Mouse (Mus musculus) heart, adult 8-10 months (tissue): Measurements from ENCODE around the gene Rbms2. TPM values are rescaled to one million over a fixed set of nuclear protein-coding genes. Genes with fewer than 3 reads are reported as not detected.
A peak's percentile ranks its signal among the peaks of the same experiment; 100 is the strongest.
"Not testable (repeated sequence)": the region's sequence is repeated elsewhere in the genome, so short reads cannot be mapped to it uniquely, and the experiment has no call there.

ENCODE experiments used
- DNase-seq: peaks from one replicate; pipeline ENCODE4 v3.0.0; 2022; ENCODE audit warnings: low spot score
- microRNA-seq: library from miRNA; unstranded; fragments of <30 nt; microRNA quantifications from one replicate; pipeline ENCODE4 v1.2.0, GENCODE M21; 2022
- total RNA-seq, 4 experiments: library from RNA; stranded (reverse); gene quantifications; 2 replicates each; pipeline ENCODE4 v1.2.4; 2022

Rbms2 gene
- total RNA-seq, 4 experiments from 2014 or later = 90.8 to 107 (median 104) TPM

GRCm38 (mm10) chr10:128092506-128093495 is 87.3 kb downstream of the Rbms2 start:
- peak; percentile 81 for DNase-seq

GRCm38 (mm10) chr10:128091564-128092505 is 88.3 kb downstream of the Rbms2 start, which contains the start of gene Baz2a:
Gene Baz2a (plus strand): TSS chr10:128091577.
- DNase-seq = peak; percentile 69

GRCm38 (mm10) chr10:128090651-128091563 is 89.2 kb downstream of the Rbms2 start:
- DNase-seq = peak; percentile 94

- no peak for DNase-seq
Observed at GRCm38 (mm10) chr10:128089842-128090241, 90.3 kb downstream of the Rbms2 start.

- DNase-seq = no peak
Observed at GRCm38 (mm10) chr10:128088181-128088580, 91.9 kb downstream of the Rbms2 start.

- not testable (repeated sequence) for DNase-seq
Observed at GRCm38 (mm10) chr10:128087216-128087615, 92.9 kb downstream of the Rbms2 start.

GRCm38 (mm10) chr10:128086391-128086790 is 93.7 kb downstream of the Rbms2 start:
- DNase-seq = no peak

- DNase-seq = no peak
Observed at GRCm38 (mm10) chr10:128084160-128084559, 95.9 kb downstream of the Rbms2 start.

- DNase-seq = no peak
Observed at GRCm38 (mm10) chr10:128083688-128084087, 96.4 kb downstream of the Rbms2 start.

- DNase-seq = peak; percentile 100
Observed at GRCm38 (mm10) chr10:128082880-128083421, 97.1 kb downstream of the Rbms2 start, which contains the start of gene Atp5b. Gene Atp5b (plus strand): TSS chr10:128083273.

GRCm38 (mm10) chr10:128082477-128082808 is 97.7 kb downstream of the Rbms2 start:
- DNase-seq = no peak

GRCm38 (mm10) chr10:128081807-128082476 is 98.2 kb downstream of the Rbms2 start:
- DNase-seq = no peak

Small RNA genes lying within 50 kb of the gene (microRNA-seq; reads per million reads assigned to microRNA genes)
- gene Mir677 = 5.3 reads per million, percentile 12 among the genes with 10 or more reads in this experiment

Other genes with a start within 250 kb of the Rbms2 start
- gene Hsd17b6, start 172.7 kb downstream of the Rbms2 start, total RNA-seq = not detected
- gene Prim1, start 165.1 kb downstream of the Rbms2 start, total RNA-seq = 1 to 10 TPM; 1.5 to 2.2 (median 1.7) TPM
- 100 to 1,000 TPM; 503 to 580 (median 537) TPM for gene Naca, start 144.7 kb downstream of the Rbms2 start, total RNA-seq
- 100 to 1,000 TPM in 1 of 4 experiments, 10 to 100 TPM in 3; 77.8 to 104 (median 91.6) TPM for gene Ptges3, start 121.3 kb downstream of the Rbms2 start, total RNA-seq
- 1,000 to 10,000 TPM; 7,887 to 9,725 (median 8,934) TPM for gene Atp5b, start 97.0 kb downstream of the Rbms2 start, total RNA-seq
- gene Baz2a, start 88.7 kb downstream of the Rbms2 start, total RNA-seq = 10 to 100 TPM; 21.3 to 22.8 (median 22.1) TPM
- under 1 TPM; 0.38 to 0.60 (median 0.47) TPM for gene Gls2, start 14.2 kb upstream of the Rbms2 start, total RNA-seq
- gene Spryd4, start 31.5 kb upstream of the Rbms2 start, total RNA-seq = 10 to 100 TPM; 35.8 to 38.4 (median 37.6) TPM
- gene Mip, start 45.5 kb upstream of the Rbms2 start, total RNA-seq = not detected
- gene Timeless, start 51.8 kb upstream of the Rbms2 start, total RNA-seq = 1 to 10 TPM; 6.0 to 8.5 (median 7.7) TPM
- gene Apon, start 73.8 kb upstream of the Rbms2 start, total RNA-seq = not detected
- not detected for gene Apof, start 88.4 kb upstream of the Rbms2 start, total RNA-seq
- gene Stat2, start 90.3 kb upstream of the Rbms2 start, total RNA-seq = 1 to 10 TPM; 7.1 to 9.5 (median 8.6) TPM
- gene Il23a, start 118.5 kb upstream of the Rbms2 start, total RNA-seq = under 1 TPM in 1 of 4 experiments, not detected in 3; 0.38 TPM
- gene Pan2, start 123.0 kb upstream of the Rbms2 start, total RNA-seq = 1 to 10 TPM; 6.1 to 7.1 (median 6.5) TPM
- 10 to 100 TPM; 54.6 to 73.4 (median 61.2) TPM for gene Cnpy2, start 142.2 kb upstream of the Rbms2 start, total RNA-seq
- 1,000 to 10,000 TPM in 3 of 4 experiments, 100 to 1,000 TPM in 1; 991 to 1,066 (median 1,045) TPM for gene Cs, start 157.4 kb upstream of the Rbms2 start, total RNA-seq
- 100 to 1,000 TPM; 365 to 443 (median 423) TPM for gene Coq10a, start 188.7 kb upstream of the Rbms2 start, total RNA-seq
- gene Ankrd52, start 196.8 kb upstream of the Rbms2 start, total RNA-seq = 10 to 100 TPM; 39.8 to 45.9 (median 44.0) TPM
- gene Slc39a5, start 220.9 kb upstream of the Rbms2 start, total RNA-seq = not detected
- 10 to 100 TPM; 44.8 to 50.8 (median 45.2) TPM for gene Nabp2, start 231.2 kb upstream of the Rbms2 start, total RNA-seq
- 10 to 100 TPM; 16.2 to 17.6 (median 16.7) TPM for gene Rnf41, start 231.4 kb upstream of the Rbms2 start, total RNA-seq